Mouse (Mus musculus) liver, postnatal 0 days (tissue): ENCODE data around the gene Pip4k2c. TPM values are rescaled to one million over a fixed set of nuclear protein-coding genes. Genes with fewer than 3 reads are reported as not detected.

Experiments used
- ATAC-seq: fragments of 200-750 bp; cut with Nextera tagmentation; 2 replicates; pipeline ENCODE4 v1.8.0; 2017; ENCODE audit warnings: mild to moderate bottlenecking, moderate library complexity
- DNase-seq: peaks from one replicate; pipeline ENCODE4 v3.0.0-alpha.2; 2016
- H3K27ac ChIP-seq: fragments of 300-500 bp; sonication (generic); 2 replicates; pipeline ENCODE4 v1.5.1; 2014; ENCODE audit warnings: antibody characterized with exemption, moderate library complexity, mild to moderate bottlenecking, low read depth
- H3K27me3 ChIP-seq: fragments of 300-500 bp; sonication (generic); 2 replicates; pipeline ENCODE4 v1.6.1; 2014; ENCODE audit warnings: low read length, control low read depth, mixed read lengths; ENCODE audit not compliant: insufficient read depth
- H3K36me3 ChIP-seq: fragments of 300-500 bp; sonication (generic); replicated peaks from 2 replicates; pipeline ENCODE4 v1.6.1; 2014; ENCODE audit warnings: mild to moderate bottlenecking, control low read depth, low read length, moderate library complexity, mixed read lengths; ENCODE audit not compliant: insufficient read depth
- H3K4me1 ChIP-seq: fragments of 300-500 bp; sonication (generic); 2 replicates; pipeline ENCODE4 v1.6.1; 2014; ENCODE audit warnings: antibody characterized with exemption, mild to moderate bottlenecking, control low read depth; ENCODE audit not compliant: insufficient read depth
- H3K4me2 ChIP-seq: fragments of 300-500 bp; sonication (generic); 2 replicates; pipeline ENCODE4 v1.6.1; 2014; ENCODE audit warnings: low read depth, mild to moderate bottlenecking, low read length, moderate library complexity, mixed read lengths
- H3K4me3 ChIP-seq: fragments of 300-500 bp; sonication (generic); 2 replicates; pipeline ENCODE4 v1.5.1; 2014; ENCODE audit warnings: low read depth, low read length
- H3K9ac ChIP-seq: fragments of 300-500 bp; sonication (generic); replicated peaks from 2 replicates; pipeline ENCODE4 v1.6.1; 2014; ENCODE audit warnings: mild to moderate bottlenecking, moderate library complexity
- H3K9me3 ChIP-seq: fragments of 300-500 bp; sonication (generic); 2 replicates; pipeline ENCODE4 v1.6.1; 2016; ENCODE audit warnings: mild to moderate bottlenecking, control low read depth, low read length, mixed read lengths
- CTCF ChIP-seq: sonication (generic); IDR thresholded peaks from 2 replicates; pipeline ENCODE4 v1.5.1; 2016; ENCODE audit warnings: antibody characterized with exemption, low read depth
- EP300 ChIP-seq: IDR thresholded peaks from 2 replicates; pipeline ENCODE4 v1.6.1; 2016; ENCODE audit warnings: antibody characterized with exemption, low read depth, mild to moderate bottlenecking
- WGBS: fragments of 180-500 bp; shearing (Covaris S2); extraction: QIAGEN DNeasy Blood & Tissue Kit; methylation state at CpG from one replicate; pipeline ENCODE4 v1.1.7; 2014; ENCODE audit not compliant: insufficient replicate concordance; 5-methylcytosine and 5-hydroxymethylcytosine counted together
- polyA plus RNA-seq: library from polyadenylated mRNA; unstranded; fragments of >200 nt; fragmentation: Nextera tagmentation; extraction: Ambion mirVana; gene quantifications from 2 replicates; pipeline ENCODE4 v1.2.1, GENCODE M21; 2015

The Pip4k2c gene
- polyA plus RNA-seq, 1 experiment from 2014 or later = 17.7 TPM

GRCm38 (mm10) chr10:127213704-127214421 lies 2.5 kb upstream of the Pip4k2c start:
- no peak for DNase-seq
- Histone ChIP-seq H3K4me3 (no peak overlapping the region), H3K27me3 (no peaks in the 10 kb centered on the region), H3K4me2 (no peak overlapping the region), H3K9ac (no peak overlapping the region), H3K9me3 (no peaks in the 10 kb centered on the region), H3K27ac (no peak overlapping the region), H3K4me1 (peaks cover 12% of the 10 kb centered on the region), H3K36me3 (no peaks in the 10 kb centered on the region)
- ATAC-seq = no peak
- 80% methylated on average over 13 of the region's 13 CpGs for WGBS
- TF ChIP-seq EP300 (no peak), CTCF (no peak)

- TF ChIP-seq EP300 (no peak), CTCF (no peak)
- H3K4me3 ChIP-seq = no peak overlapping the region
- DNase-seq = no peak
- ATAC-seq = no peak
- no peak overlapping the region for H3K27ac ChIP-seq
- H3K36me3 ChIP-seq = peaks cover 5% of the 10 kb centered on the region; the same call in 1 of the 2 replicates
- H3K9me3 ChIP-seq = no peaks in the 10 kb centered on the region
- H3K4me2 ChIP-seq = no peak overlapping the region
- no peaks in the 10 kb centered on the region for H3K27me3 ChIP-seq
- WGBS = 85% methylated on average over 8 of the region's 8 CpGs
- H3K4me1 ChIP-seq = peaks cover 12% of the 10 kb centered on the region
- H3K9ac ChIP-seq = no peak overlapping the region
Measured at GRCm38 (mm10) chr10:127213272-127213671, 1.9 kb upstream of the Pip4k2c start.

- TF ChIP-seq EP300 = no peak
- Histone ChIP-seq H3K27me3 (no peaks in the 10 kb centered on the region), H3K36me3 (peaks cover 19% of the 10 kb centered on the region), H3K27ac (peak overlapping the region; percentile 76), H3K9me3 (no peaks in the 10 kb centered on the region), H3K4me3 (peak overlapping the region; percentile 86), H3K4me2 (peak overlapping the region; percentile 86), H3K9ac (peak overlapping the region; percentile 87), H3K4me1 (peaks cover 13% of the 10 kb centered on the region)
- no peak for DNase-seq
- ATAC-seq = peak; percentile 66
- WGBS = under 1% methylated on average over 22 of the region's 25 CpGs
Measured at GRCm38 (mm10) chr10:127210961-127211405, 402 bp downstream of the Pip4k2c start.

- H3K4me1 ChIP-seq = peaks cover 17% of the 10 kb centered on the region
- H3K9me3 ChIP-seq = no peaks in the 10 kb centered on the region
- H3K36me3 ChIP-seq = peaks cover 27% of the 10 kb centered on the region
- H3K4me3 ChIP-seq = peak overlapping the region; percentile 86
- H3K27me3 ChIP-seq = no peaks in the 10 kb centered on the region
- ATAC-seq = no peak
- TF ChIP-seq CTCF (no peak), EP300 (no peak)
- 65% methylated on average over 13 of the region's 13 CpGs for WGBS
- DNase-seq = no peak
- peak overlapping the region; percentile 87 for H3K9ac ChIP-seq
- peak overlapping the region; percentile 76 for H3K27ac ChIP-seq
- H3K4me2 ChIP-seq = peak overlapping the region; percentile 86
Measured at GRCm38 (mm10) chr10:127209928-127210570, 1.3 kb downstream of the Pip4k2c start.

- peaks cover 21% of the 10 kb centered on the region for H3K4me1 ChIP-seq
- DNase-seq = no peak
- no peak overlapping the region for H3K9ac ChIP-seq
- H3K4me2 ChIP-seq = no peak overlapping the region
- ATAC-seq = no peak
- H3K27me3 ChIP-seq = no peaks in the 10 kb centered on the region
- no peaks in the 10 kb centered on the region for H3K9me3 ChIP-seq
- WGBS = 80% methylated on average over 4 of the region's 4 CpGs
- no peak overlapping the region for H3K27ac ChIP-seq
- H3K4me3 ChIP-seq = no peak overlapping the region
- no peak for TF ChIP-seq CTCF
- no peak for TF ChIP-seq EP300
- H3K36me3 ChIP-seq = peaks cover 29% of the 10 kb centered on the region
Measured at GRCm38 (mm10) chr10:127208921-127209320, 2.5 kb downstream of the Pip4k2c start.

GRCm38 (mm10) chr10:127205373-127205772 lies 6.0 kb downstream of the Pip4k2c start:
- ATAC-seq (peak; percentile 92), DNase-seq (peak; percentile 62)
- peaks cover 53% of the 10 kb centered on the region for H3K36me3 ChIP-seq
- H3K4me3 ChIP-seq = 0 out of 2 replicates have a peak overlapping the region, but pooled peaks have one; percentile 3
- peak overlapping the region; percentile 47; the same call in 1 of the 2 replicates for H3K9ac ChIP-seq
- H3K9me3 ChIP-seq = no peaks in the 10 kb centered on the region
- TF ChIP-seq EP300 (peak; percentile 85), CTCF (peak; percentile 19; the same call in 1 of the 2 replicates)
- H3K4me2 ChIP-seq = peak overlapping the region; percentile 48
- no peaks in the 10 kb centered on the region for H3K27me3 ChIP-seq
- WGBS = 43% methylated on average over 10 of the region's 10 CpGs
- peaks cover 24% of the 10 kb centered on the region for H3K4me1 ChIP-seq
- H3K27ac ChIP-seq = peak overlapping the region; percentile 91
